In the genomic region with DNA sequence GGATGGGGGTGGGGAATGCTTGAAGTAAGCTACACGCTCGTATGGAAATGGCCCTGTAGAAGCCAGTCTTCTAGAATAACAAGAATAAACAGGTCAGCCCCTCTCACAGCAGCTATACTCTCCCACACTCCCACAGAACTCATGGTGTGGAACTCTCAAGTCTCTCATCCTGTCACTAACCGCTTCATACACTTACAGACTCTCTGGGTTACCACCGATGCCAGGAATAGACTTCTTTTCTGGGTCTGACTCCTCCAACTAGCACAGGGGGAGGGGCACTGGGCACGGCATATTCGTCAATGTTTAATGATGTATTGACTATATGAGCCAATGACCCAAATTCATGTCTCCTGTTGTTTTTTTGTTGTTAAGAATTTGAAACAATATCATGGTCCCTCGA, we compare ENCODE assay signal across 1 mouse cellular context.
TF ChIP-seq lines count a peak whose summit lies in the region.

No protein-coding gene starts in this region.

TF ChIP-seq in CH12.LX, 34 proteins besides CTCF, POLR2A, EP300 and RAD21 (continued from another document):
- TF ChIP-seq GABPA (IDR thresholded peaks at IDR 0.05; ENCODE audit: insufficient replicate concordance, low read depth, low read length) (no peak), CHD2 (IDR thresholded peaks at IDR 0.05; ENCODE audit: low read length) (peak; percentile 92), NELFE (IDR thresholded peaks at IDR 0.05; ENCODE audit: low read depth, low read length) (0 out of 2 replicates have a peak, but pooled peaks have one; percentile 25), TCF12 (IDR thresholded peaks at IDR 0.05; ENCODE audit: low read depth, low read length) (peak; percentile 79)
